Mouse (Mus musculus) midbrain, embryonic 11.5 days (tissue): ENCODE data around the gene 4833439L19Rik. TPM values are rescaled to one million over a fixed set of nuclear protein-coding genes. Genes with fewer than 3 reads are reported as not detected.

ENCODE experiments used
- ATAC-seq: fragments of 200-750 bp; cut with Nextera tagmentation; 2 replicates; pipeline ENCODE4 v1.8.0; 2017; ENCODE audit warnings: moderate TSS enrichment, moderate library complexity; ENCODE audit not compliant: low FRiP score
- DNase-seq: peaks from one replicate; pipeline ENCODE4 v3.0.0; 2015; ENCODE audit warnings: low spot score; ENCODE audit errors: missing footprints
- H3K27ac ChIP-seq: fragments of 300-500 bp; sonication (generic); 2 replicates; pipeline ENCODE4 v1.5.1; 2014; ENCODE audit warnings: low read depth, low read length
- H3K27me3 ChIP-seq: fragments of 300-500 bp; sonication (generic); 2 replicates; pipeline ENCODE4 v1.6.1; 2014; ENCODE audit warnings: mild to moderate bottlenecking, low read length, moderate library complexity, mixed read lengths; ENCODE audit not compliant: control insufficient read depth, insufficient read depth
- H3K36me3 ChIP-seq: fragments of 300-500 bp; sonication (generic); 2 replicates; pipeline ENCODE4 v1.6.1; 2014; ENCODE audit warnings: mild to moderate bottlenecking, low read length, moderate library complexity, mixed read lengths; ENCODE audit not compliant: control insufficient read depth, insufficient read depth
- H3K4me1 ChIP-seq: fragments of 300-500 bp; sonication (generic); 2 replicates; pipeline ENCODE4 v1.6.1; 2014; ENCODE audit warnings: low read length; ENCODE audit not compliant: control insufficient read depth, insufficient read depth
- H3K4me2 ChIP-seq: fragments of 300-500 bp; sonication (generic); 2 replicates; pipeline ENCODE4 v1.6.1; 2014; ENCODE audit warnings: mild to moderate bottlenecking, moderate library complexity
- H3K4me3 ChIP-seq: fragments of 300-500 bp; sonication (generic); 2 replicates; pipeline ENCODE4 v1.5.1; 2014; ENCODE audit warnings: low read depth, low read length
- H3K9ac ChIP-seq: fragments of 300-500 bp; sonication (generic); 2 replicates; pipeline ENCODE4 v1.6.1; 2014; ENCODE audit warnings: low read length
- H3K9me3 ChIP-seq: fragments of 300-500 bp; sonication (generic); 2 replicates; pipeline ENCODE4 v1.6.1; 2016; ENCODE audit warnings: low read length; ENCODE audit not compliant: control insufficient read depth
- WGBS: fragments of 180-500 bp; shearing (Covaris S2); extraction: QIAGEN DNeasy Blood & Tissue Kit; methylation state at CpG from one replicate; pipeline ENCODE4 v1.1.7; 2014; 5-methylcytosine and 5-hydroxymethylcytosine counted together
- polyA plus RNA-seq: library from polyadenylated mRNA; unstranded; fragments of >200 nt; fragmentation: Nextera tagmentation; extraction: Ambion mirVana; gene quantifications from 2 replicates; pipeline ENCODE4 v1.2.1, GENCODE M21; 2014

The 4833439L19Rik gene
- polyA plus RNA-seq, 1 experiment from 2014 or later = 263 TPM

- H3K4me2 ChIP-seq = no peak overlapping the region
- WGBS = 94% methylated on average over 4 of the region's 4 CpGs
- H3K36me3 ChIP-seq = peaks cover 8% of the 10 kb centered on the region; the same call in 1 of the 2 replicates
- H3K9ac ChIP-seq = no peak overlapping the region
- no peak overlapping the region for H3K27ac ChIP-seq
- peaks cover 4% of the 10 kb centered on the region; the same call in 1 of the 2 replicates for H3K9me3 ChIP-seq
- DNase-seq (no peak), ATAC-seq (no peak)
- no peaks in the 10 kb centered on the region for H3K27me3 ChIP-seq
- H3K4me1 ChIP-seq = no peaks in the 10 kb centered on the region
- H3K4me3 ChIP-seq = no peak overlapping the region
Measured at GRCm38 (mm10) chr13:54520221-54520620, 45.0 kb downstream of the 4833439L19Rik start.

GRCm38 (mm10) chr13:54505920-54506319 is 59.3 kb downstream of the 4833439L19Rik start:
- H3K4me1 ChIP-seq = peaks cover 9% of the 10 kb centered on the region; the same call in 1 of the 2 replicates
- ATAC-seq (no peak), DNase-seq (no peak)
- WGBS = 87% methylated on average over 1 of the region's 1 CpGs
- no peak overlapping the region for H3K4me2 ChIP-seq
- peaks cover 5% of the 10 kb centered on the region; the same call in 1 of the 2 replicates for H3K27me3 ChIP-seq
- H3K4me3 ChIP-seq = no peak overlapping the region
- H3K36me3 ChIP-seq = no peaks in the 10 kb centered on the region
- no peaks in the 10 kb centered on the region for H3K9me3 ChIP-seq
- no peak overlapping the region for H3K27ac ChIP-seq
- no peak overlapping the region for H3K9ac ChIP-seq

- Histone ChIP-seq H3K4me1 (peaks cover 9% of the 10 kb centered on the region; the same call in 1 of the 2 replicates), H3K36me3 (no peaks in the 10 kb centered on the region), H3K9me3 (no peaks in the 10 kb centered on the region), H3K9ac (peak overlapping the region; percentile 81), H3K27ac (no peak overlapping the region), H3K27me3 (peaks cover 5% of the 10 kb centered on the region; the same call in 1 of the 2 replicates), H3K4me2 (peak overlapping the region; percentile 93), H3K4me3 (peak overlapping the region; percentile 60)
- ATAC-seq = no peak
- WGBS = 54% methylated on average over 7 of the region's 7 CpGs
- peak; percentile 92 for DNase-seq
Measured at GRCm38 (mm10) chr13:54504611-54505260, 60.5 kb downstream of the 4833439L19Rik start.

- Histone ChIP-seq H3K27me3 (peaks cover 5% of the 10 kb centered on the region; the same call in 1 of the 2 replicates), H3K4me3 (peak within 1 kb of the TSS; percentile 60), H3K9ac (peak within 1 kb of the TSS; percentile 81), H3K27ac (peak within 1 kb of the TSS; percentile 44; the same call in 1 of the 2 replicates), H3K4me2 (peak within 1 kb of the TSS; percentile 93), H3K36me3 (no peaks in the 10 kb centered on the region), H3K9me3 (no peaks in the 10 kb centered on the region), H3K4me1 (peaks cover 9% of the 10 kb centered on the region; the same call in 1 of the 2 replicates)
- under 1% methylated on average over 87 of the region's 105 CpGs for WGBS
- ATAC-seq (peak; percentile 93), DNase-seq (peak; percentile 97)
Measured at GRCm38 (mm10) chr13:54503604-54504521, 61.4 kb downstream of the 4833439L19Rik start, which contains the start of gene Simc1. TSS of gene Simc1 (plus strand) at chr13:54503779.

- no peaks in the 10 kb centered on the region for H3K36me3 ChIP-seq
- H3K9ac ChIP-seq = peak overlapping the region; percentile 81; the same call in 1 of the 2 replicates
- no peak overlapping the region for H3K27ac ChIP-seq
- peak overlapping the region; percentile 60 for H3K4me3 ChIP-seq
- WGBS = 3% methylated on average over 14 of the region's 14 CpGs
- H3K4me1 ChIP-seq = peaks cover 9% of the 10 kb centered on the region; the same call in 1 of the 2 replicates
- peak; percentile 93 for DNase-seq
- H3K9me3 ChIP-seq = no peaks in the 10 kb centered on the region
- peak; percentile 79 for ATAC-seq
- peak overlapping the region; percentile 93 for H3K4me2 ChIP-seq
- peaks cover 5% of the 10 kb centered on the region; the same call in 1 of the 2 replicates for H3K27me3 ChIP-seq
Measured at GRCm38 (mm10) chr13:54503278-54503603, 62.0 kb downstream of the 4833439L19Rik start.

GRCm38 (mm10) chr13:54501957-54502690 is 63.1 kb downstream of the 4833439L19Rik start:
- H3K27ac ChIP-seq = no peak overlapping the region
- peaks cover 9% of the 10 kb centered on the region; the same call in 1 of the 2 replicates for H3K4me1 ChIP-seq
- ATAC-seq (no peak), DNase-seq (no peak)
- peaks cover 5% of the 10 kb centered on the region; the same call in 1 of the 2 replicates for H3K27me3 ChIP-seq
- H3K4me2 ChIP-seq = no peak overlapping the region
- H3K36me3 ChIP-seq = no peaks in the 10 kb centered on the region
- WGBS = 69% methylated on average over 3 of the region's 3 CpGs
- H3K4me3 ChIP-seq = no peak overlapping the region
- no peaks in the 10 kb centered on the region for H3K9me3 ChIP-seq
- no peak overlapping the region for H3K9ac ChIP-seq

GRCm38 (mm10) chr13:54501352-54501751 is 63.9 kb downstream of the 4833439L19Rik start:
- WGBS = 77% methylated on average over 2 of the region's 2 CpGs
- no peak overlapping the region for H3K4me3 ChIP-seq
- peaks cover 5% of the 10 kb centered on the region; the same call in 1 of the 2 replicates for H3K27me3 ChIP-seq
- no peak for DNase-seq
- ATAC-seq = no peak
- H3K9me3 ChIP-seq = no peaks in the 10 kb centered on the region
- H3K9ac ChIP-seq = no peak overlapping the region
- no peak overlapping the region for H3K4me2 ChIP-seq
- H3K27ac ChIP-seq = no peak overlapping the region
- H3K4me1 ChIP-seq = peaks cover 9% of the 10 kb centered on the region; the same call in 1 of the 2 replicates
- no peaks in the 10 kb centered on the region for H3K36me3 ChIP-seq
